Mouse (Mus musculus) hindbrain, embryonic 11.5 days (tissue): ENCODE data around the gene Ttf2. TPM values are rescaled to one million over a fixed set of nuclear protein-coding genes. Genes with fewer than 3 reads are reported as not detected.
A peak's percentile ranks its signal among the peaks of the same experiment; 100 is the strongest.

Experiments
- ATAC-seq: fragments of 200-750 bp; cut with Nextera tagmentation; 2 replicates; pipeline ENCODE4 v1.8.0; 2017; ENCODE audit warnings: mild to moderate bottlenecking, moderate TSS enrichment, moderate library complexity; ENCODE audit not compliant: low FRiP score
- DNase-seq: peaks from one replicate; pipeline ENCODE4 v3.0.0-alpha.2; 2015; ENCODE audit warnings: low spot score
- H3K27ac ChIP-seq: fragments of 300-500 bp; sonication (generic); 2 replicates; pipeline ENCODE4 v1.5.1; 2014; ENCODE audit warnings: mild to moderate bottlenecking, low read depth, low read length
- H3K27me3 ChIP-seq: fragments of 300-500 bp; sonication (generic); 2 replicates; pipeline ENCODE4 v1.6.1; 2014; ENCODE audit warnings: mild to moderate bottlenecking, low read length, moderate library complexity, mixed read lengths; ENCODE audit not compliant: control insufficient read depth, insufficient read depth
- H3K36me3 ChIP-seq: fragments of 300-500 bp; sonication (generic); 2 replicates; pipeline ENCODE4 v1.6.1; 2014; ENCODE audit warnings: mild to moderate bottlenecking, low read length, moderate library complexity, mixed read lengths; ENCODE audit not compliant: control insufficient read depth, insufficient read depth
- H3K4me1 ChIP-seq: fragments of 300-500 bp; sonication (generic); replicated peaks from 2 replicates; pipeline ENCODE4 v1.6.1; 2014; ENCODE audit warnings: low read length, mixed read lengths; ENCODE audit not compliant: control insufficient read depth, insufficient read depth
- H3K4me2 ChIP-seq: fragments of 300-500 bp; sonication (generic); replicated peaks from 2 replicates; pipeline ENCODE4 v1.6.1; 2014; ENCODE audit warnings: mild to moderate bottlenecking, low read depth, low read length
- H3K4me3 ChIP-seq: fragments of 300-500 bp; sonication (generic); 2 replicates; pipeline ENCODE4 v1.5.1; 2014; ENCODE audit warnings: low read depth, low read length
- H3K9ac ChIP-seq: fragments of 300-500 bp; sonication (generic); 2 replicates; pipeline ENCODE4 v1.6.1; 2014; ENCODE audit warnings: low read depth, low read length
- H3K9me3 ChIP-seq: fragments of 300-500 bp; sonication (generic); 2 replicates; pipeline ENCODE4 v1.6.1; 2016; ENCODE audit warnings: low read length; ENCODE audit not compliant: control insufficient read depth
- WGBS: fragments of 180-500 bp; shearing (Covaris S2); extraction: QIAGEN DNeasy Blood & Tissue Kit; methylation state at CpG from one replicate; pipeline ENCODE4 v1.1.7; 2014; 5-methylcytosine and 5-hydroxymethylcytosine counted together
- polyA plus RNA-seq: library from polyadenylated mRNA; unstranded; fragments of >200 nt; fragmentation: Nextera tagmentation; extraction: Ambion mirVana; gene quantifications from 2 replicates; pipeline ENCODE4 v1.2.1, GENCODE M21; 2014

The Ttf2 gene
- polyA plus RNA-seq, 1 experiment from 2014 or later = 19.5 TPM

GRCm38 (mm10) chr3:101010589-101011202 lies 41.2 kb upstream of the Ttf2 start:
- no peak overlapping the region for H3K4me3 ChIP-seq
- H3K4me1 ChIP-seq = no peaks in the 10 kb centered on the region
- no peak overlapping the region for H3K4me2 ChIP-seq
- ATAC-seq (no peak), DNase-seq (no peak)
- 94% methylated on average over 4 of the region's 4 CpGs for WGBS
- no peaks in the 10 kb centered on the region for H3K27me3 ChIP-seq
- H3K9me3 ChIP-seq = no peaks in the 10 kb centered on the region
- no peak overlapping the region for H3K9ac ChIP-seq
- no peaks in the 10 kb centered on the region for H3K36me3 ChIP-seq
- no peak overlapping the region for H3K27ac ChIP-seq

- 73% methylated on average over 5 of the region's 5 CpGs for WGBS
- ATAC-seq (no peak), DNase-seq (no peak)
- Histone ChIP-seq H3K27ac (no peak overlapping the region), H3K9me3 (no peaks in the 10 kb centered on the region), H3K9ac (no peak overlapping the region), H3K27me3 (no peaks in the 10 kb centered on the region), H3K4me1 (no peaks in the 10 kb centered on the region), H3K4me3 (no peak overlapping the region), H3K36me3 (no peaks in the 10 kb centered on the region), H3K4me2 (no peak overlapping the region)
These were observed 37.8 kb upstream of the Ttf2 start for GRCm38 (mm10) chr3:101007112-101007782.

- H3K27ac ChIP-seq = no peak overlapping the region
- ATAC-seq = no peak
- WGBS = 92% methylated on average over 6 of the region's 6 CpGs
- no peak for DNase-seq
- no peaks in the 10 kb centered on the region for H3K4me1 ChIP-seq
- H3K36me3 ChIP-seq = no peaks in the 10 kb centered on the region
- no peaks in the 10 kb centered on the region for H3K27me3 ChIP-seq
- no peak overlapping the region for H3K4me2 ChIP-seq
- H3K9me3 ChIP-seq = no peaks in the 10 kb centered on the region
- H3K4me3 ChIP-seq = no peak overlapping the region
- no peak overlapping the region for H3K9ac ChIP-seq
These were observed 35.9 kb upstream of the Ttf2 start for GRCm38 (mm10) chr3:101005392-101005791.

- no peak overlapping the region for H3K9ac ChIP-seq
- no peak for DNase-seq
- no peaks in the 10 kb centered on the region for H3K27me3 ChIP-seq
- no peaks in the 10 kb centered on the region for H3K36me3 ChIP-seq
- ATAC-seq = no peak
- WGBS = 88% methylated on average over 15 of the region's 15 CpGs
- H3K27ac ChIP-seq = no peak overlapping the region
- H3K9me3 ChIP-seq = no peaks in the 10 kb centered on the region
- H3K4me1 ChIP-seq = no peaks in the 10 kb centered on the region
- no peak overlapping the region for H3K4me2 ChIP-seq
- no peak overlapping the region for H3K4me3 ChIP-seq
These were observed 34.3 kb upstream of the Ttf2 start for GRCm38 (mm10) chr3:101003575-101004356.

- H3K36me3 ChIP-seq = no peaks in the 10 kb centered on the region
- no peak overlapping the region for H3K4me3 ChIP-seq
- no peak overlapping the region for H3K9ac ChIP-seq
- H3K9me3 ChIP-seq = no peaks in the 10 kb centered on the region
- ATAC-seq = no peak
- no peak for DNase-seq
- WGBS = 44% methylated on average over 2 of the region's 2 CpGs
- H3K4me2 ChIP-seq = no peak overlapping the region
- no peak overlapping the region for H3K27ac ChIP-seq
- H3K27me3 ChIP-seq = no peaks in the 10 kb centered on the region
- no peaks in the 10 kb centered on the region for H3K4me1 ChIP-seq
These were observed 30.3 kb upstream of the Ttf2 start for GRCm38 (mm10) chr3:100999732-101000131.

- H3K4me3 ChIP-seq = no peak overlapping the region
- WGBS = 14% methylated on average over 6 of the region's 6 CpGs
- 0 out of 2 replicates have a peak, but pooled peaks have one; percentile 45 for ATAC-seq
- no peaks in the 10 kb centered on the region for H3K4me1 ChIP-seq
- H3K9me3 ChIP-seq = no peaks in the 10 kb centered on the region
- no peaks in the 10 kb centered on the region for H3K36me3 ChIP-seq
- no peak overlapping the region for H3K9ac ChIP-seq
- H3K27me3 ChIP-seq = no peaks in the 10 kb centered on the region
- DNase-seq = peak; percentile 80
- H3K4me2 ChIP-seq = no peak overlapping the region
- no peak overlapping the region for H3K27ac ChIP-seq
These were observed 29.5 kb upstream of the Ttf2 start for GRCm38 (mm10) chr3:100998904-100999340.

GRCm38 (mm10) chr3:100997785-100998570 lies 28.5 kb upstream of the Ttf2 start:
- Histone ChIP-seq H3K4me2 (no peak overlapping the region), H3K4me1 (no peaks in the 10 kb centered on the region), H3K27me3 (no peaks in the 10 kb centered on the region), H3K9ac (no peak overlapping the region), H3K9me3 (no peaks in the 10 kb centered on the region), H3K4me3 (no peak overlapping the region), H3K36me3 (no peaks in the 10 kb centered on the region), H3K27ac (no peak overlapping the region)
- DNase-seq = no peak
- WGBS = 74% methylated on average over 10 of the region's 10 CpGs
- ATAC-seq = no peak

- no peak overlapping the region for H3K4me2 ChIP-seq
- ATAC-seq (no peak), DNase-seq (no peak)
- H3K4me3 ChIP-seq = no peak overlapping the region
- H3K9me3 ChIP-seq = no peaks in the 10 kb centered on the region
- H3K9ac ChIP-seq = no peak overlapping the region
- WGBS = 66% methylated on average over 4 of the region's 4 CpGs
- no peaks in the 10 kb centered on the region for H3K4me1 ChIP-seq
- H3K36me3 ChIP-seq = no peaks in the 10 kb centered on the region
- no peak overlapping the region for H3K27ac ChIP-seq
- no peaks in the 10 kb centered on the region for H3K27me3 ChIP-seq
These were observed 24.8 kb upstream of the Ttf2 start for GRCm38 (mm10) chr3:100994252-100994651.
